Mouse (Mus musculus) urinary bladder, postnatal 25 days (tissue): ENCODE data around the gene Pfkl.
"Not testable (repeated sequence)": the region's sequence is repeated elsewhere in the genome, so short reads cannot be mapped to it uniquely, and the experiment has no call there.

Source experiments
- DNase-seq: peaks from one replicate; pipeline ENCODE4 v3.0.0; 2022; ENCODE audit warnings: low spot score

Gene Pfkl

GRCm38 (mm10) chr10:78009945-78010293 lies at the start of gene Pfkl:
Gene Pfkl (minus strand): TSS chr10:78010083.
- DNase-seq: no peak

GRCm38 (mm10) chr10:78057056-78057455 lies 47.2 kb upstream of the Pfkl start:
- DNase-seq: peak; percentile 35

GRCm38 (mm10) chr10:78054633-78055565 lies 45.0 kb upstream of the Pfkl start:
- peak; percentile 36 for DNase-seq

GRCm38 (mm10) chr10:78049519-78050035 lies 39.7 kb upstream of the Pfkl start:
- DNase-seq: no peak

- no peak for DNase-seq
These were observed 38.3 kb upstream of the Pfkl start for GRCm38 (mm10) chr10:78048061-78048730.

GRCm38 (mm10) chr10:78046388-78046787 lies 36.5 kb upstream of the Pfkl start:
- DNase-seq: no peak

GRCm38 (mm10) chr10:78044531-78044930 lies 34.6 kb upstream of the Pfkl start:
- no peak for DNase-seq

- peak; percentile 60 for DNase-seq
These were observed 33.5 kb upstream of the Pfkl start, which contains the start of gene Aire for GRCm38 (mm10) chr10:78043406-78043836. Gene Aire (minus strand): TSS chr10:78043610.

GRCm38 (mm10) chr10:78042697-78043405 lies 33.0 kb upstream of the Pfkl start:
- DNase-seq: no peak

- no peak for DNase-seq
These were observed 32.2 kb upstream of the Pfkl start for GRCm38 (mm10) chr10:78042096-78042495.

GRCm38 (mm10) chr10:78041647-78042046 lies 31.8 kb upstream of the Pfkl start, which contains the start of gene Dnmt3l:
Gene Dnmt3l (plus strand): TSS chr10:78041947.
- DNase-seq: no peak

GRCm38 (mm10) chr10:78037139-78037538 lies 27.3 kb upstream of the Pfkl start:
- DNase-seq: no peak

- DNase-seq: no peak
These were observed 22.1 kb upstream of the Pfkl start for GRCm38 (mm10) chr10:78031987-78032386.

GRCm38 (mm10) chr10:78029080-78029479 lies 19.2 kb upstream of the Pfkl start:
- no peak for DNase-seq

GRCm38 (mm10) chr10:78028129-78028528 lies 18.2 kb upstream of the Pfkl start:
- peak; percentile 75 for DNase-seq

- not testable (repeated sequence) for DNase-seq
These were observed 15.6 kb upstream of the Pfkl start for GRCm38 (mm10) chr10:78025453-78025852.

GRCm38 (mm10) chr10:78019984-78020383 lies 10.1 kb upstream of the Pfkl start:
- not testable (repeated sequence) for DNase-seq

GRCm38 (mm10) chr10:78019291-78019690 lies 9.4 kb upstream of the Pfkl start:
- no peak for DNase-seq

- peak; percentile 75 for DNase-seq
These were observed 8.9 kb upstream of the Pfkl start for GRCm38 (mm10) chr10:78018797-78019203.

GRCm38 (mm10) chr10:78016366-78016765 lies 6.5 kb upstream of the Pfkl start:
- DNase-seq: no peak

GRCm38 (mm10) chr10:78015489-78015888 lies 5.6 kb upstream of the Pfkl start:
- DNase-seq: no peak
